Mouse (Mus musculus) forebrain, embryonic 10.5 days (tissue): Measurements from ENCODE around the gene Heatr1. TPM values are rescaled to one million over a fixed set of nuclear protein-coding genes. Genes with fewer than 3 reads are reported as not detected.
A peak's percentile ranks its signal among the peaks of the same experiment; 100 is the strongest.

Experiments
- DNase-seq: peaks from one replicate; pipeline ENCODE4 v3.0.0-alpha.2; 2017; ENCODE audit warnings: low spot score; ENCODE audit errors: extremely low spot score
- H3K27ac ChIP-seq: fragments of 300-500 bp; sonication (generic); 2 replicates; pipeline ENCODE4 v1.5.1; 2016; ENCODE audit warnings: mild to moderate bottlenecking
- H3K27me3 ChIP-seq: fragments of 300-500 bp; sonication (generic); 2 replicates; pipeline ENCODE4 v1.6.1; 2016; ENCODE audit warnings: mild to moderate bottlenecking; ENCODE audit not compliant: poor library complexity, severe bottlenecking
- H3K36me3 ChIP-seq: fragments of 300-500 bp; sonication (generic); replicated peaks from 2 replicates; pipeline ENCODE4 v1.6.1; 2016; ENCODE audit warnings: mild to moderate bottlenecking, moderate library complexity
- H3K4me1 ChIP-seq: fragments of 300-500 bp; sonication (generic); 2 replicates; pipeline ENCODE4 v1.6.1; 2016
- H3K4me3 ChIP-seq: fragments of 300-500 bp; sonication (generic); 2 replicates; pipeline ENCODE4 v1.5.1; 2016; ENCODE audit warnings: mild to moderate bottlenecking, moderate library complexity
- H3K9me3 ChIP-seq: fragments of 300-500 bp; sonication (generic); 2 replicates; pipeline ENCODE4 v1.6.1; 2016; ENCODE audit warnings: mild to moderate bottlenecking, moderate library complexity
- WGBS: fragments of 180-500 bp; shearing (Covaris S2); methylation state at CpG from one replicate; pipeline ENCODE4 v1.1.7; 2016; 5-methylcytosine and 5-hydroxymethylcytosine counted together
- polyA plus RNA-seq: library from polyadenylated mRNA; unstranded; fragments of >200 nt; fragmentation: Nextera tagmentation; extraction: Ambion mirVana; gene quantifications from 2 replicates; pipeline ENCODE4 v1.2.1, GENCODE M21; 2016

Heatr1 gene
- 45.0 and 45.5 TPM in 2 replicates for polyA plus RNA-seq

DNA sequence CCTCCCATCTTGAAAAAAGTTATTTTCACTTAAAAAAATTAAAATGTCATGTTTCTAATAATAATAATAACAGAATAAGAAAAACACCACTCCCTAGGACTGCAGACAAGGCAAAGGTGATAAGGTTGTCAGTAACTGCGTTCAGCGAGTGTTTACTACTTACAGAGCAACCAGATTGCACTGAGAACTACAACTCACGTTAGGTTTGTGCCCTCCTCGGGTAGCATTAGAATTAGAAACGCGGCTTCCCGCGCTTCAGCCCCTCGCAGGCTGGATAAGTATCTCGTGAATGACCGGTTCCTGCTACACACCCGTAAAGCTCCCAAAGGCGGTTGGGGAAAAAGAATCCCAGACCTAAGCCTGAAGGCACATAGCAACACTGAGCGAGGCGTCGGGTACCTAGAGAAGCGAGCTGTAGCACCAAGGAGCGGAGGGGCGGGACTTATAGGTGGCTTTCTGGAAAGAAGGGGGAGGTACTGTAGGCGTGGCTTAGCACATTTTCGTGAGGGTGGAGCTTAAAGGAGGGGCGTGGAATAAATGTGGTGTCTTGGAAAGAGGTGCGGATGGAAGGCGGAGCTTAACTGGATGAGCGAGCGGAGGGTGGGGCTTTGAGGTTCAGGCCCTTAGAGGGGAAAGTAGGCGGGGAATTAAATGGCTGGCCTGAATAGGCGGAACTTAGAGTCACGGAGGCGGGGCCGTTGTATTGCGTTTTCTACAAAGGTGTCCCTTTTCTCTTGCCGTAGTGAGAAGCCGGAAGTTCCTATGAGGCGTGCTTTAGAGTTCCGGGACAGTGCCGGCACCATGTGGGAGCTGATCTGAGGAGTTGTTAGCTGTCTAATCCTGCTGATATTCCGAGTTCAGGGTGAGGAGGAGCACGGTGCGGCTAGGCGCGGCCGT, at the start of gene Heatr1:
Gene Heatr1 (plus strand): TSS at position 419 of the 897 bp plus-strand sequence.
- peak within 1 kb of the TSS; percentile 79 for H3K27ac ChIP-seq
- WGBS: under 1% methylated on average over 43 of the region's 43 CpGs
- H3K27me3 ChIP-seq: peaks cover 17% of the 10 kb centered on the region

DNA sequence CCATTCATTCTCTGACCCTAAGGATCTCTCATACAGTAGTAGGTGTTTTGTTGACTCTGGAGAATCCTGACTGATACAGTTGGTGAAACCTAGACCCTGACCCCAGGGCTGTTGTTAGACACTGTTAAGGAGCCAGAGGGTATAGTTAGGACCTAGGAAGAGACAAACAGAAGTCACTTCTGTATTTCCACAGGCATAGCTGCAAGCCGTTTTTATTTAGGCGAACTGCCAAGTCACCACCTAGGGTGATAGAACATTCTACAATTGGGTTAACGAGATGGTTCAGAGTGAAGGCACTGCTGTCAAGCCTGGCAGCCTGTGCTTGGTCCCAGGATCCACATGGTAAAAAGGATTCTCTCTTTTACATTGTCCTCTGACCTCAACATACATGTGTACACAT, 48.0 kb upstream of the Heatr1 start:
- Histone ChIP-seq H3K9me3 (no peaks in the 10 kb centered on the region), H3K27me3 (no peaks in the 10 kb centered on the region), H3K4me3 (no peak overlapping the region), H3K36me3 (no peaks in the 10 kb centered on the region), H3K27ac (no peak overlapping the region), H3K4me1 (no peaks in the 10 kb centered on the region)
- WGBS: 88% methylated on average over 3 of the region's 3 CpGs
- DNase-seq: no peak

More for the DNA sequence above, at the start of gene Heatr1:
- Histone ChIP-seq H3K36me3 (peaks cover 28% of the 10 kb centered on the region), H3K9me3 (no peaks in the 10 kb centered on the region), H3K4me1 (peaks cover 10% of the 10 kb centered on the region), H3K4me3 (peak within 1 kb of the TSS; percentile 80)
- DNase-seq: peak; percentile 93

GRCm38 (mm10) chr13:12349197-12349824, 45.5 kb upstream of the Heatr1 start:
- DNase-seq: no peak
- Histone ChIP-seq H3K27me3 (no peaks in the 10 kb centered on the region), H3K36me3 (no peaks in the 10 kb centered on the region), H3K9me3 (no peaks in the 10 kb centered on the region), H3K27ac (no peak overlapping the region), H3K4me3 (no peak overlapping the region), H3K4me1 (no peaks in the 10 kb centered on the region)
- 84% methylated on average over 13 of the region's 13 CpGs for WGBS

DNA sequence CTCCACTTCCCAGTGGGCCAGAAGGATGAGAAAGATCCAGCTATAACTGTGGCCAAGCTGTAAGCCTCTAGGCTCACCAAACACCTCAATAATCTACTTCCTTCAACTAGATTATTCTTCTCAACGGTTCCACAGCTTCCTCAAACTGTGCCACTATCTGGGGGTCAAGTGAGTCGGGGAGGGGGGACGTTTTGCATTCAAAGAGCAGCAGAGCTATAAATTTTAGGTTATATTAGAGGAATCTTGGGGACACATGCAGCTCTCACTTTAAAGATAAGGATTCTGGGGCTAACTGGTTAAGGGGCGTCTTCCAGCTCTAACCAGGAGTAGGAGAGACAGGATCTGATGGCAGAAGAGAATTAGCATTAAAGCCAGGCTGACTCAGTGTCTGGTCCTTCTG, 38.6 kb upstream of the Heatr1 start:
- H3K9me3 ChIP-seq: no peaks in the 10 kb centered on the region
- H3K4me3 ChIP-seq: no peak overlapping the region
- no peak overlapping the region for H3K27ac ChIP-seq
- DNase-seq: no peak
- no peaks in the 10 kb centered on the region for H3K36me3 ChIP-seq
- 86% methylated on average over 4 of the region's 4 CpGs for WGBS
- no peaks in the 10 kb centered on the region for H3K4me1 ChIP-seq
- H3K27me3 ChIP-seq: no peaks in the 10 kb centered on the region

DNA sequence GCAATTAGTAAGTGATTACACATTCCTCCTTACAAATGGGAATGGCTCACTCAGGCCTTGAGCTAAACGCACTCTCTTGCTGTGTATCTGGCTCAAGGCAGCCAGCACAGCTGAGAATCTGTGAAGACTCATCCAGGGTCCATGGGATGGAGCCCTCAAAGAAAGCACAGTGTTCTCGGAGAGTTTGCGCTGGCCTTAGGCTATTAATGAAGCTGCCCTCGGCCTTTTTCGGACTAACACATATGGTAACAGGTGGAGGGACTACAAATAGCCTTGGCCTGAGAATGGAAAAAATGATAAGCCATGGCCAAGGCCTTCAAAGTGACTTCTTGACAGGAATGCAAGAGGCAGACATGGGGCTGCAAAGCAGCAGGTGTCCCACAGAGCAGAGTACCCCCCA, 37.3 kb upstream of the Heatr1 start:
- no peaks in the 10 kb centered on the region for H3K9me3 ChIP-seq
- DNase-seq: no peak
- H3K4me3 ChIP-seq: no peak overlapping the region
- 81% methylated on average over 5 of the region's 5 CpGs for WGBS
- no peaks in the 10 kb centered on the region for H3K36me3 ChIP-seq
- H3K4me1 ChIP-seq: no peaks in the 10 kb centered on the region
- no peak overlapping the region for H3K27ac ChIP-seq
- no peaks in the 10 kb centered on the region for H3K27me3 ChIP-seq

DNA sequence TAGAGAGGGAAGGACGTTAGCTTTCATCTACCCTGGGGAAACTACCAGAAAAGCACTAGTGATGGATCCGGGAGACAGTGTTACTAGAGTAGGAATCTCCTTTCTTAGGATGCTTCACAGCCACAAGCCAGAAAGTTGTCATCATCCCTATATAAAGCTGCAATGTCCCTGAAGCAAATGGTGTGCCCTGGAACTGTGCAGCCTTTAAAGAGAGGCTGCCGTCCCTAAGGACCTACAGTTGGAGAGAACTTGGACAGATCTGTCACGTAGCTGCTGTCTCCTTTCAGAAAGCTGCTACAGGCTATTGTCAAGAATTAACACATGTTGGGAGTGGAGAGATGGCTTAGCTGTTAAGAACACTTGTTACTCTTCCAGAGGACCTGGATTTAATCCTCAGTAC, 33.3 kb upstream of the Heatr1 start:
- 82% methylated on average over 4 of the region's 4 CpGs for WGBS

DNA sequence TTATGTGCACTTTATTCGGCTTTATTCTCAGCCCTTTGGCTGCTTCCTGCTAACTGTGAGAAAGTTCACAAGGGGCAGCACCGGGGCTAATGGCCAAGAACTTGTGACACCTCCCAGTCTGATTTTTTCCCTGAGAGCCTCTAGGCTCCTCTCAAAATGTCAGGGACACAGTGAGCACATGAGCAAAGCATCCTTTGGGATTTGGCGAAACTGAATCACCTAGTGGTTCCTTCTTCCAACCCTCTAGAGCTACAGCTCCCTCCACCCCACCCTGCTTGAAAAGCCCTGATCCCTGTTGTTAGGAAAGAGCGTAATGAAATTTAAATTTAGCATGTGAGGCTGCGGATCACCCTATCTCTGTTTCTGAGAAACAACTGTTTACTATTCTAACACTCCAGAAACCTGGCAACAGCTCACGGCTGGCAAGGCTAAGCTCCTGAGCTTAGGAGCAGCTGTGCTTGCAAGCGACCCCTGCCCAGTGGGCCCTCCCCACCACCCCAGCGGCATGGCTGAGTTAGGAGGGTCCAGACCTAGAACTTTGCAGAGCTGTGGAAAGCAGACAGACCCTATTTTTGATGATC, 25.7 kb upstream of the Heatr1 start:
- WGBS: 66% methylated on average over 8 of the region's 8 CpGs
- no peak for DNase-seq
- no peaks in the 10 kb centered on the region for H3K4me1 ChIP-seq
- no peak overlapping the region for H3K4me3 ChIP-seq
- H3K27ac ChIP-seq: no peak overlapping the region
- no peaks in the 10 kb centered on the region for H3K27me3 ChIP-seq
- H3K9me3 ChIP-seq: no peaks in the 10 kb centered on the region
- H3K36me3 ChIP-seq: no peaks in the 10 kb centered on the region

More for the DNA sequence above, 33.3 kb upstream of the Heatr1 start:
- Histone ChIP-seq H3K4me1 (no peaks in the 10 kb centered on the region), H3K27ac (no peak overlapping the region), H3K9me3 (no peaks in the 10 kb centered on the region), H3K36me3 (no peaks in the 10 kb centered on the region), H3K4me3 (no peak overlapping the region), H3K27me3 (no peaks in the 10 kb centered on the region)
- no peak for DNase-seq

DNA sequence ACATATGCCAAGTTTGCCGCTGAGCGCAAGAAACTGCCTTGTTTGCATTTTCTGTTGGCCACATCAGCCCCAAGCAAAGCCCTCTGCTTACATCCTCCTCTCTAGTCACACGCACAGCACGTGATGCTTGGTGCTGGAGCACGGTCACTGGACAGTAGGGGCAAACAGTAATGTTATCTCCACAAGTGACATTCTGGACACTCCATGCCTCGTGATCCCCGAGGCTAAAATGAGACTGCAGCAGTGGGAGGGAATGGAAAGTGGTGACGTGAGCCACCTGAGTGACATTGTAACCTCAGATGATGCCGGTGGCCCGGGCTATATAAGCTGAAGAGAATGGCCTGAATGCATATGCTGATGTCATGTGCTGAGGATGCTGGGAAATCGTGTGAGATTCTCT, 24.9 kb upstream of the Heatr1 start:
- DNase-seq: no peak
- Histone ChIP-seq H3K4me1 (no peaks in the 10 kb centered on the region), H3K36me3 (no peaks in the 10 kb centered on the region), H3K4me3 (no peak overlapping the region), H3K27me3 (no peaks in the 10 kb centered on the region), H3K27ac (no peak overlapping the region), H3K9me3 (no peaks in the 10 kb centered on the region)
- 90% methylated on average over 11 of the region's 11 CpGs for WGBS

DNA sequence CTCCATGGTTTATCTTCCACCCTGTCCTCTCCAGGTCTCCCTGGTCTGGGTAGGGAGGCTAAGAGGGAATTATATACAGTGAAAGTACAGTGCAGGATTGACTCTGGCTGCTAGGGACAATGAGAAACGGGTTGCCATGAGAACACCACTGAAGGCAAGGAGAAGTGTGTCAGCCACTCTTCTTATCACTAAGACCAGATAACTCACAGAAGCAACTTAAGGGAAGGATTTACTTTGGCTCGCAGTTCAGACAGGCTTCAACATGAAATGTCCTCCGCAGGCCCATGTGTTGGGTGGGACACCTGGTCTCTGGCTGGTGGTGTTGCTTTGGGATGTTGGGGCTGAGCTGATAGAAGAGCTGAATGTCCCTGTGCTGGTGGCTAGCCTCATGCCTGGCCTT, 22.1 kb upstream of the Heatr1 start:
- Histone ChIP-seq H3K4me1 (no peaks in the 10 kb centered on the region), H3K36me3 (no peaks in the 10 kb centered on the region), H3K9me3 (no peaks in the 10 kb centered on the region), H3K27me3 (no peaks in the 10 kb centered on the region), H3K4me3 (no peak overlapping the region), H3K27ac (no peak overlapping the region)
- no peak for DNase-seq
- WGBS: 90% methylated on average over 3 of the region's 3 CpGs

DNA sequence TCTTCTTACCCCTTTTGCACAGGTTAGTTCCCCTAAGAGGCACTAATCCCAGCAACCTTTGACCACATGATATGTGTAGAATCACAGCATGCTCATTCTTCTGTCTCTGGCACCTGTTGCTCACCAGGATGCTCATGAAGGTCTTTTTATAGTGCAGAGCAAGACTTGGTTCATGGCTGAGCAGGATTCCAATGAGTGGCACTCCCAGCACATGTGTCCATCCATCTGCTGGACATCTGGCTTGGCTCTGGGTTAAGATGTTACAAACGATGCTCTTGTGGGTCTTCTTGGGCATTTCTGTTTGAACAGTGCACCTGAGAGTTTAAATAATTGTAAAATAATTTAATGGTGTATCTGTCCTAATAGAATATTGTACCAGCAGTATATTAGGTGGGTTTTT, 18.0 kb upstream of the Heatr1 start:
- Histone ChIP-seq H3K27me3 (no peaks in the 10 kb centered on the region), H3K36me3 (no peaks in the 10 kb centered on the region), H3K4me1 (no peaks in the 10 kb centered on the region), H3K9me3 (no peaks in the 10 kb centered on the region), H3K4me3 (no peak overlapping the region), H3K27ac (no peak overlapping the region)
- DNase-seq: no peak
- WGBS: 73% methylated on average over 1 of the region's 1 CpGs

DNA sequence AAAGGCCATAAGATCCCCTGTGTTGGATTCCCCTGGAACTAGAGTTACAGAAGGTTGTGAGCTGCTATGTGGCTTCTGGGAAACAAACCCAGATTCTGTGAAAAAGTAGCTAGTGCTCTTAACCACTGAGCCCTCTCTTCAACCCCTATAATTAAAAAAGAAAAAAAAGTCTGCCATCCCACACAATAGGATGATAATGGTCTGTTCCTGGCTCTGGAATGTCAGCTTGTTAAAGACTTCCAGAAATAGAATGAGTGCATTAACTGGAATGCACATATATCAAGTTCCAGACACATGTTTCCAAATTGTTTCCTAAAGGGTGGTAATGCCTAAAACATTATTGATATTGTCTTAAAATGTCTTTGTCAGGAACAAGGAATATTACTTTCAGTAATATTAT, 10.0 kb upstream of the Heatr1 start:
- DNase-seq: no peak
- Histone ChIP-seq H3K4me3 (no peak overlapping the region), H3K36me3 (no peaks in the 10 kb centered on the region), H3K9me3 (no peaks in the 10 kb centered on the region), H3K27ac (no peak overlapping the region), H3K27me3 (no peaks in the 10 kb centered on the region), H3K4me1 (0 out of 2 replicates have a peak, but pooled peaks cover 3% of the 10 kb centered on the region)

GRCm38 (mm10) chr13:12386286-12386685, 8.5 kb upstream of the Heatr1 start:
- Histone ChIP-seq H3K9me3 (no peaks in the 10 kb centered on the region), H3K36me3 (no peaks in the 10 kb centered on the region), H3K4me3 (no peak overlapping the region), H3K4me1 (0 out of 2 replicates have a peak, but pooled peaks cover 3% of the 10 kb centered on the region), H3K27ac (no peak overlapping the region), H3K27me3 (no peaks in the 10 kb centered on the region)
- DNase-seq: no peak

- Histone ChIP-seq H3K4me3 (peak overlapping the region; percentile 80), H3K27me3 (peaks cover 17% of the 10 kb centered on the region), H3K36me3 (peaks cover 34% of the 10 kb centered on the region), H3K27ac (peak overlapping the region; percentile 54), H3K9me3 (no peaks in the 10 kb centered on the region), H3K4me1 (peaks cover 10% of the 10 kb centered on the region)
- DNase-seq: no peak
- WGBS: under 1% methylated on average over 23 of the region's 23 CpGs
These were observed 744 bp downstream of the Heatr1 start for GRCm38 (mm10) chr13:12395571-12395970.
